Mouse (Mus musculus): ENCODE data around the gene Etfbkmt. TPM values are rescaled to one million over a fixed set of nuclear protein-coding genes. Genes with fewer than 3 reads are reported as not detected.
A peak's percentile ranks its signal among the peaks of the same experiment; 100 is the strongest.

The Etfbkmt gene
- polyA plus RNA-seq (2012; rRNA removed), result 3.7 and 5.6 TPM in 2 replicates

DNA sequence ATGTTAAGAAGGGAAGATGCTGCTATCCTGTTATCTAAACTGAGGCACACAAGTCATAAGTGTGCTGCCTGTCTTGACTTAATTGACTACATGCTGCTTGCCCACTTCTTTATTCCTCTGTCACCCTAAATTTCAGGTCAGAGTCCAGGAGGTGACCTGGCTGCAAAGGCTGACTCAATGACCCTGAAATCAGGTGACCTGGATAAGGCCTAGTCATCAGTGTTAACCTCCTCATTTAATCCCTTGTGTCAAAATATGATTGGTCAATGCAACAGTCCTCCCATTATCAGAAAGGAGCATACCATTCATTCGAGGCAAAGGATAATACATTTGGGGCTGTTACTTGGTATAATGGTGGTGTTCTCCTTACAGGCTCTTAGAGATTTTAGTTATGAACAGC lies at the start of gene Etfbkmt:
Gene Etfbkmt (plus strand): TSS at position 379 of the 400 bp plus-strand sequence.
- no peak for DNase-seq
- TF ChIP-seq CTCF (IDR thresholded peaks at IDR 0.05; ENCODE audit: borderline replicate concordance, insufficient read depth, low read depth, low read length) (no peak), POLR2A (IDR thresholded peaks at IDR 0.05; ENCODE audit: borderline replicate concordance, insufficient read depth, low read length) (no peak)
- WGBS, result 71% methylated on average over 1 of the region's 1 CpGs
- no peaks in the 10 kb centered on the region for H3K4me1 ChIP-seq (ENCODE audit: control insufficient read depth, insufficient read depth, low read length)
- H3K27ac ChIP-seq (ENCODE audit: insufficient read depth, low read length), result no peak within 1 kb of the TSS
- no peak within 1 kb of the TSS for H3K4me3 ChIP-seq (replicated peaks; ENCODE audit: insufficient read depth, low read depth, low read length)
- H3K27me3 ChIP-seq (ENCODE audit: control insufficient read depth, insufficient read depth, low read length), result no peaks in the 10 kb centered on the region

DNA sequence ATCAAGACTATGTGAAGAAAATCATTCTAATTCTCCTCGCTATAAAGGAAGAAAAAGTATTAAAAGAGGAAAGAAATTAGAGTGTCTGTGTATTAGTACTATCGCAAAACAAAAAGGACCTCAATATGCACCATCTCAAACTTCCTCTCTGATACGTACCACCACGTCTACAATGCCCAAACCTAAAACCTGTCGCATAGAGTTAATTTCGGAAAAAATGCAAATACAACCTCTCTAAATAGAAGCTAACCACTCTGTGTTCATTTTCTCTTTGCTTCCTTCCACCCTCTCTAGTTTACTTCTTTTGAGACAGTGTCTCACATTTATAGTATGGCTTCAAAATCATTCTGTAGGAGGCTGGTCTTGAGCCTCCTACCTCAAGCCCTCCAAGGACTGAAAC lies 47.2 kb upstream of the Etfbkmt start:
- WGBS, result 96% methylated on average over 6 of the region's 6 CpGs
- H3K4me1 ChIP-seq (ENCODE audit: control insufficient read depth, insufficient read depth, low read length), result no peaks in the 10 kb centered on the region
- no peak for TF ChIP-seq CTCF (IDR thresholded peaks at IDR 0.05; ENCODE audit: borderline replicate concordance, insufficient read depth, low read depth, low read length)
- TF ChIP-seq POLR2A (IDR thresholded peaks at IDR 0.05; ENCODE audit: borderline replicate concordance, insufficient read depth, low read length), result no peak

DNA sequence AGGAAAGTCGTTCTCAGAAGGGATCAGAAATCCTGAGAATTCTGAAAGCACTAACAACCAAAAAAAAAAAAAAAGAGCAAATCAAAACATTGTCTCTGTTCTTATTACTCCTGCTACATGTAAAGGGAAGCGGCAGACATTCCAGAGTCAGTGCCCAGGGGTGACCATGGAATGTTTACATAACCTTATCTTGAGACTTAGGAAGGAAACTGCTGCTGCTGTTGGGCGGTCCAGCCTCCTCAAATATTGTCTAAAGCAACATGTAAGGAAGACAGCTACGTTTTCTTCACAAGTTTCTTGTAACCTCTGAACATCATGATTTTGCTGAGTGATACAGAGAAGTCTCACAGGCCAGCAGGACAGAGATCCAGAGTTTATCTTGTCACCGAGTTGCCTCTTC lies 46.2 kb upstream of the Etfbkmt start:
- Histone ChIP-seq H3K4me1 (ENCODE audit: control insufficient read depth, insufficient read depth, low read length) (peaks cover 2% of the 10 kb centered on the region; the same call in 1 of the 2 replicates), H3K27me3 (ENCODE audit: control insufficient read depth, insufficient read depth, low read length) (no peaks in the 10 kb centered on the region), H3K4me3 (replicated peaks; ENCODE audit: insufficient read depth, low read depth, low read length) (no peak overlapping the region), H3K27ac (ENCODE audit: insufficient read depth, low read length) (no peak overlapping the region)
- no peak for DNase-seq
- no peak for TF ChIP-seq CTCF (IDR thresholded peaks at IDR 0.05; ENCODE audit: borderline replicate concordance, insufficient read depth, low read depth, low read length)
- no peak for TF ChIP-seq POLR2A (IDR thresholded peaks at IDR 0.05; ENCODE audit: borderline replicate concordance, insufficient read depth, low read length)
- whole genome bisulfite sequencing, result 72% methylated on average over 5 of the region's 5 CpGs

More for the DNA sequence above, 47.2 kb upstream of the Etfbkmt start:
- DNase-seq, result no peak
- Histone ChIP-seq H3K27me3 (ENCODE audit: control insufficient read depth, insufficient read depth, low read length) (no peaks in the 10 kb centered on the region), H3K27ac (ENCODE audit: insufficient read depth, low read length) (no peak overlapping the region), H3K4me3 (replicated peaks; ENCODE audit: insufficient read depth, low read depth, low read length) (no peak overlapping the region)

DNA sequence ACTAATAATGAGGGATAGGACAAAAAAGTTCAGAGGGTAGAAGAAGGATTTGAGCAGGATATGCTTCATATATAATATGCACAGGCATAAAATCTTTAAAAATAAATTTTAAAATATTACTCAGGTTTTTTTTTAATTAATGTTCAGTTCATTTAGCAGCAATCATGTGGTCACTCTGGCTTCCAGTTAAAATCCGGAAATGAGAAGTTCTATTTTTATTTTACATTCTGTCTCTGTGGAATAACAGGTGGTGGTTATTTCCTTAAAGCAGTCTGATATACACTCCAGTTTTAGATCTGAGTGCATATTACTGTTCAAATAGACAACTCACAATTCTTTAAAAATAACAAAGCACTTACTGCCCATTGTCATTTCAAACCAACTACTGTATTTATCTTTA lies 45.1 kb upstream of the Etfbkmt start:
- Histone ChIP-seq H3K4me1 (ENCODE audit: control insufficient read depth, insufficient read depth, low read length) (peaks cover 4% of the 10 kb centered on the region; the same call in 1 of the 2 replicates), H3K4me3 (replicated peaks; ENCODE audit: insufficient read depth, low read depth, low read length) (no peak overlapping the region), H3K27me3 (ENCODE audit: control insufficient read depth, insufficient read depth, low read length) (no peaks in the 10 kb centered on the region), H3K27ac (ENCODE audit: insufficient read depth, low read length) (no peak overlapping the region)
- no peak for DNase-seq
- WGBS, result 6% methylated on average over 1 of the region's 1 CpGs
- no peak for TF ChIP-seq CTCF (IDR thresholded peaks at IDR 0.05; ENCODE audit: borderline replicate concordance, insufficient read depth, low read depth, low read length)
- no peak for TF ChIP-seq POLR2A (IDR thresholded peaks at IDR 0.05; ENCODE audit: borderline replicate concordance, insufficient read depth, low read length)

DNA sequence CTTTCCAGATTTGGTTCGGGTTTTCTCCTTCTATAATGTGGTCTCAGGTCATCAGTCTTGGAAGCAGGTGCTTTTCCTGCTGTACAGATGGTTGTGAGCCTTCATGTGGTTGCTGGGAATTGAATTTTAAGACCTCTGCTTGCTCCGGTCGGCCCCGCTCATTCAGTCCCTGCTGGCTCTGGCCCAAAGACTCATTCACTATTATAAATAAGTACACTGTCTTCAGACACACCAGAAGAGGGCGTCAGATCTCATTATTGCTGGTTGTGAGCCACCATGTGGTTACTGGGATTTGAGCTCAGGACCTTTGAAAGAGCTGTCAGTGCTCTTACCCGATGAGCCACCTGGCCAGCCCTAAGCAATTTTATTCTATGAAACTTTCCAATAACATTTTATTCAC lies 44.3 kb upstream of the Etfbkmt start:
- no peaks in the 10 kb centered on the region for H3K27me3 ChIP-seq (ENCODE audit: control insufficient read depth, insufficient read depth, low read length)
- no peak overlapping the region for H3K4me3 ChIP-seq (replicated peaks; ENCODE audit: insufficient read depth, low read depth, low read length)
- 12% methylated on average over 6 of the region's 6 CpGs for WGBS
- TF ChIP-seq POLR2A (IDR thresholded peaks at IDR 0.05; ENCODE audit: borderline replicate concordance, insufficient read depth, low read length) (no peak), CTCF (IDR thresholded peaks at IDR 0.05; ENCODE audit: borderline replicate concordance, insufficient read depth, low read depth, low read length) (no peak)
- no peak overlapping the region for H3K27ac ChIP-seq (ENCODE audit: insufficient read depth, low read length)
- peaks cover 4% of the 10 kb centered on the region; the same call in 1 of the 2 replicates for H3K4me1 ChIP-seq (ENCODE audit: control insufficient read depth, insufficient read depth, low read length)
- peak; percentile 48 to 60 for DNase-seq

DNA sequence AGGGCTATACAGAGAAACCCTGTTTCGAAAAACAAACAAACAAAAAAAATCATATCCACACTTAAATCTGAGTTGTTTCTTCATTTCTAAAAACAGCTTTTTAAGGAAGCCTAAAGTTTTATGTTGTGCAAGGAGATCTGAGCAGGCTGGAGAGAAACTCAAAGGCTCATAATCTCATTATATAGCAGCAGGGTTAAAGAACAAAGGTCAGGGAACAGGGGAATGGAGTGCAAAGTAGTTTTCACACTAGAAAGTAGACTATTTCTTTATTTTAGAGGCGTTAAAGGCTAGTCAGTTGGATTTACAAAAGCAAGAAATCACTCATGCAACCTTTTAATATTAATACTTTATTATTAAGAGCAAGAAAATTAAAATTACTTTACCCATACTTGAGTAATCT lies 43.4 kb upstream of the Etfbkmt start:
- TF ChIP-seq CTCF (IDR thresholded peaks at IDR 0.05; ENCODE audit: borderline replicate concordance, insufficient read depth, low read depth, low read length) (no peak), POLR2A (IDR thresholded peaks at IDR 0.05; ENCODE audit: borderline replicate concordance, insufficient read depth, low read length) (no peak)
- no peaks in the 10 kb centered on the region for H3K27me3 ChIP-seq (ENCODE audit: control insufficient read depth, insufficient read depth, low read length)
- H3K4me3 ChIP-seq (replicated peaks; ENCODE audit: insufficient read depth, low read depth, low read length), result no peak overlapping the region
- no peak for DNase-seq
- H3K4me1 ChIP-seq (ENCODE audit: control insufficient read depth, insufficient read depth, low read length), result peaks cover 4% of the 10 kb centered on the region; the same call in 1 of the 2 replicates
- H3K27ac ChIP-seq (ENCODE audit: insufficient read depth, low read length), result no peak overlapping the region
- 99% methylated on average over 2 of the region's 2 CpGs for WGBS

DNA sequence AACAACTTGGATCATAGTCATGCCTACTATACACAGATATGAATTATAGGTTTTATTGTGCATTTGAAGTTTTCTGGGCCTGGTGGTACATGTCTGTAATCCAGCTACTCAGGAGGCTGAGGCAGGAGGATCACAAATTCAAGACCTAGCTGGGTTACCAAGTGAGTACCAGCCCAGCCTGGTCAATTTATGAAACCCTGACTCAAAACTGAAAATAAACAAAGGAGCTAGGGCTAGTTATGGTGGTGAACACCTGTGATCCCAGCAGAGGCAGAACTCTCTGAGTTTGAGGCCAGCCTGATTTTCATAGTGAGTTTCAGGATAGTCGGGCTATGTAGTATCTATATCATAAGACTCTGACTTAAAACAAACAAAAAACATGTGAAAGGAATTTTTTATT lies 42.4 kb upstream of the Etfbkmt start:
- WGBS, result 94% methylated on average over 1 of the region's 1 CpGs
- DNase-seq, result no peak
- no peaks in the 10 kb centered on the region for H3K27me3 ChIP-seq (ENCODE audit: control insufficient read depth, insufficient read depth, low read length)
- H3K4me3 ChIP-seq (replicated peaks; ENCODE audit: insufficient read depth, low read depth, low read length), result no peak overlapping the region
- no peak for TF ChIP-seq CTCF (IDR thresholded peaks at IDR 0.05; ENCODE audit: borderline replicate concordance, insufficient read depth, low read depth, low read length)
- no peak for TF ChIP-seq POLR2A (IDR thresholded peaks at IDR 0.05; ENCODE audit: borderline replicate concordance, insufficient read depth, low read length)
- peaks cover 4% of the 10 kb centered on the region; the same call in 1 of the 2 replicates for H3K4me1 ChIP-seq (ENCODE audit: control insufficient read depth, insufficient read depth, low read length)
- no peak overlapping the region for H3K27ac ChIP-seq (ENCODE audit: insufficient read depth, low read length)

DNA sequence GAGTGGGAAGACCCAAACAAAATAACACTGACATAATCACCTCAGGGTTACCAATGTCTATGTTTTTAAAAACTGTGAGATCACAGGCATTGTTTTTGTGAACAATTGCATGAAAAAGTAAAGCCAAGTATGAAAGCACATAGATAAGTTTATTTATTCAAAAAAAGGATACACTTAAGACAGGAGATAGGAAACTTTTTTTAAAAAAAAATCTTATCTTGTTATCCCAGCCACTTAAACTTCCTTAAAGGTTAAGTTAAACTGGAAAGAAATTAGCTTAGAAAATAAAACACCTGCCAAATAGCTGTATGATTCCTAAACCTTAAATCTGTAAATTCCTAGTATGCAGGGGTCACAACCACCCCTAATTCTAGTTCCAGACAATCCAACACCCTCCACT lies 40.7 kb upstream of the Etfbkmt start:
- DNase-seq, result no peak
- TF ChIP-seq CTCF (IDR thresholded peaks at IDR 0.05; ENCODE audit: borderline replicate concordance, insufficient read depth, low read depth, low read length) (no peak), POLR2A (IDR thresholded peaks at IDR 0.05; ENCODE audit: borderline replicate concordance, insufficient read depth, low read length) (no peak)
- Histone ChIP-seq H3K4me3 (replicated peaks; ENCODE audit: insufficient read depth, low read depth, low read length) (no peak overlapping the region), H3K4me1 (ENCODE audit: control insufficient read depth, insufficient read depth, low read length) (peaks cover 4% of the 10 kb centered on the region; the same call in 1 of the 2 replicates), H3K27ac (ENCODE audit: insufficient read depth, low read length) (no peak overlapping the region), H3K27me3 (ENCODE audit: control insufficient read depth, insufficient read depth, low read length) (no peaks in the 10 kb centered on the region)
